Mouse (Mus musculus) natural killer cell, adult 2 months (primary cell): ENCODE results near the gene Clasp1.

ENCODE experiments used
- DNase-seq, 2 experiments: peaks; one replicate each; pipeline ENCODE4 v3.0.0; 2022; ENCODE audit warnings: low spot score in 2 of 2

The Clasp1 gene

GRCm38 (mm10) chr1:118450891-118451450 is 62.1 kb downstream of the Clasp1 start:
- no peak for DNase-seq

GRCm38 (mm10) chr1:118453577-118453976 is 64.7 kb downstream of the Clasp1 start:
- peak in 1 of 2 experiments; percentile 36 for DNase-seq

GRCm38 (mm10) chr1:118454817-118455216 is 66.0 kb downstream of the Clasp1 start:
- peak in 1 of 2 experiments; percentile 46 for DNase-seq

- DNase-seq = no peak
These were observed 68.5 kb downstream of the Clasp1 start for GRCm38 (mm10) chr1:118457256-118457882.

- no peak for DNase-seq
These were observed 69.0 kb downstream of the Clasp1 start for GRCm38 (mm10) chr1:118457883-118458259.

GRCm38 (mm10) chr1:118458279-118458678 is 69.4 kb downstream of the Clasp1 start:
- DNase-seq = no peak

- DNase-seq = peak; percentile 92 to 96
These were observed 70.4 kb downstream of the Clasp1 start for GRCm38 (mm10) chr1:118458963-118459920.

- no peak for DNase-seq
These were observed 71.9 kb downstream of the Clasp1 start for GRCm38 (mm10) chr1:118460716-118461115.

GRCm38 (mm10) chr1:118466041-118466440 is 77.2 kb downstream of the Clasp1 start:
- DNase-seq = no peak

- no peak for DNase-seq
These were observed 83.5 kb downstream of the Clasp1 start for GRCm38 (mm10) chr1:118472386-118472785.

GRCm38 (mm10) chr1:118476919-118477318 is 88.1 kb downstream of the Clasp1 start:
- peak; percentile 4 to 33 for DNase-seq

- no peak for DNase-seq
These were observed 90.4 kb downstream of the Clasp1 start for GRCm38 (mm10) chr1:118479246-118479645.

GRCm38 (mm10) chr1:118480484-118481364 is 91.9 kb downstream of the Clasp1 start:
- DNase-seq = no peak

- DNase-seq = no peak
These were observed 92.5 kb downstream of the Clasp1 start for GRCm38 (mm10) chr1:118481365-118481702.

- DNase-seq = no peak
These were observed 92.8 kb downstream of the Clasp1 start for GRCm38 (mm10) chr1:118481703-118482102.

GRCm38 (mm10) chr1:118482285-118483019 is 93.6 kb downstream of the Clasp1 start:
- DNase-seq = no peak

- DNase-seq = no peak
These were observed 94.7 kb downstream of the Clasp1 start for GRCm38 (mm10) chr1:118483504-118484096.

- no peak for DNase-seq
These were observed 96.7 kb downstream of the Clasp1 start for GRCm38 (mm10) chr1:118485572-118485971.

GRCm38 (mm10) chr1:118486021-118486420 is 97.2 kb downstream of the Clasp1 start:
- DNase-seq = no peak

GRCm38 (mm10) chr1:118492811-118493210 is 104.0 kb downstream of the Clasp1 start:
- no peak for DNase-seq

GRCm38 (mm10) chr1:118494551-118494950 is 105.7 kb downstream of the Clasp1 start:
- no peak for DNase-seq
